Comparison of ENCODE assay signal across 21 mouse cellular contexts in the genomic region with DNA sequence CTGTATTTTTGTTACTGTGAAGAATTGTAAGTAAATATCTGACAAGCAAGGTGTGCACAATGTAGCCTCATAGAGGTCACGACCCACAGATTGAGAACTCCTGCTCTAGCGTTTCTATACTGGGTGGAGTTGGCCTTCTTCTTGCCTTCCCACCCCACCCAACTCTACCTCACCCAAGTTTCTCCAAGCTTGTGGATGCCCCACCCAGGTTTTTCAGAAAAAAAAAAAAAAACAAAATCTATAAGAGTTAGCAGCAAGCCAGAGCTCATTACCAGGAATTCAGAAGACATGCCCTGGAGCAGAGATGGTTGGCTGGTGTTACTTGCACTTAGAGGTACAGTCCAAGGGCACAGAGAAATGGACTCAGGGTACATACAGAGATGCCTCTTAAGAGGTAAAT. TPM values are rescaled to one million over a fixed set of nuclear protein-coding genes. Genes with fewer than 3 reads are reported as not detected.
DNase-seq lines count a peak whose midpoint lies in the region; ATAC-seq and TF ChIP-seq lines count a peak whose summit lies in the region.
"Had no signal": no experiment of that assay in that cellular context is flagged by ENCODE, and none has a peak within 500 bp of the region (broad histone marks: within the 10 kb centered on the region; RNA-seq: fewer than 3 reads in every experiment).

No protein-coding gene starts in this region.

- H3K9me3 ChIP-seq in heart, embryonic 11.5 days (replicated peaks; ENCODE audit: control insufficient read depth, low read length) = no peaks in the 10 kb centered on the region
- no peaks in the 10 kb centered on the region for H3K9me3 ChIP-seq in embryonic facial prominence, embryonic 10.5 days
- H3K9me3 ChIP-seq in limb, embryonic 15.5 days = no peaks in the 10 kb centered on the region
- no peaks in the 10 kb centered on the region for H3K9me3 ChIP-seq in liver, postnatal 0 days (ENCODE audit: low read length)
- no peaks in the 10 kb centered on the region for H3K9me3 ChIP-seq in hindbrain, embryonic 14.5 days (ENCODE audit: control insufficient read depth, low read length)
- H3K9me3 ChIP-seq: hindbrain, embryonic 15.5 days; neural tube, embryonic 12.5 days had no signal

- no peak overlapping the region for H3K9ac ChIP-seq in heart, embryonic 11.5 days (ENCODE audit: low read depth, low read length)
- H3K9ac ChIP-seq in limb, embryonic 15.5 days = no peak overlapping the region
- H3K9ac ChIP-seq in liver, postnatal 0 days (replicated peaks) = no peak overlapping the region
- H3K9ac ChIP-seq in hindbrain, embryonic 14.5 days = no peak overlapping the region
- H3K9ac ChIP-seq: hindbrain, embryonic 15.5 days; neural tube, embryonic 12.5 days had no signal

- no peak overlapping the region for H3K27ac ChIP-seq in heart, embryonic 11.5 days (ENCODE audit: low read depth, low read length)
- 0 out of 2 replicates have a peak overlapping the region, but pooled peaks have one; percentile 1 for H3K27ac ChIP-seq in embryonic facial prominence, embryonic 10.5 days (replicated peaks)
- peak overlapping the region; percentile 63; the same call in 1 of the 2 replicates for H3K27ac ChIP-seq in limb, embryonic 15.5 days
- peak overlapping the region; percentile 39; the same call in 1 of the 2 replicates for H3K27ac ChIP-seq in liver, postnatal 0 days (ENCODE audit: low read depth)
- H3K27ac ChIP-seq in hindbrain, embryonic 14.5 days = no peak overlapping the region
- H3K27ac ChIP-seq: hindbrain, embryonic 15.5 days; neural tube, embryonic 12.5 days had no signal

- H3K27me3 ChIP-seq in heart, embryonic 11.5 days (ENCODE audit: control insufficient read depth, insufficient read depth, low read length) = no peaks in the 10 kb centered on the region
- 0 out of 2 replicates have a peak, but pooled peaks cover 5% of the 10 kb centered on the region for H3K27me3 ChIP-seq in embryonic facial prominence, embryonic 10.5 days (replicated peaks; ENCODE audit: low read depth, poor library complexity, severe bottlenecking)
- H3K27me3 ChIP-seq in limb, embryonic 15.5 days = no peaks in the 10 kb centered on the region
- no peaks in the 10 kb centered on the region for H3K27me3 ChIP-seq in liver, postnatal 0 days (ENCODE audit: insufficient read depth, low read length)
- no peaks in the 10 kb centered on the region for H3K27me3 ChIP-seq in hindbrain, embryonic 14.5 days (ENCODE audit: control insufficient read depth, insufficient read depth, low read length)
- H3K27me3 ChIP-seq: hindbrain, embryonic 15.5 days; neural tube, embryonic 12.5 days had no signal

- DNase-seq in heart, postnatal 25 days (ENCODE audit: low spot score) = no peak
- no peak for DNase-seq in embryonic facial prominence, embryonic 10.5 days (ENCODE audit: low spot score)
- no peak for DNase-seq in liver, postnatal 0 days
- DNase-seq in urinary bladder, adult 18-20 months (ENCODE audit: low spot score in 2 of 2) = no peak
- no peak for DNase-seq in hindbrain, embryonic 14.5 days (ENCODE audit: low spot score)
- DNase-seq in testis, postnatal 10 days (ENCODE audit: low spot score) = no peak
- DNase-seq: cerebellum, postnatal 25 days; heart, postnatal 14 days; kidney, postnatal 14 days; right cerebral cortex, postnatal 25 days had no signal

- intact Hi-C loops in heart, postnatal 25 days (cut with DNase I) = no loop called here

- peaks cover 7% of the 10 kb centered on the region for H3K4me1 ChIP-seq in heart, embryonic 11.5 days (ENCODE audit: control insufficient read depth, insufficient read depth, low read length)
- peaks cover 15% of the 10 kb centered on the region for H3K4me1 ChIP-seq in embryonic facial prominence, embryonic 10.5 days
- H3K4me1 ChIP-seq in limb, embryonic 15.5 days = peaks cover 23% of the 10 kb centered on the region; the same call in 1 of the 2 replicates
- H3K4me1 ChIP-seq in liver, postnatal 0 days (ENCODE audit: insufficient read depth) = peaks cover 41% of the 10 kb centered on the region
- no peaks in the 10 kb centered on the region for H3K4me1 ChIP-seq in hindbrain, embryonic 14.5 days (replicated peaks; ENCODE audit: control insufficient read depth, insufficient read depth, low read length)
- H3K4me1 ChIP-seq: hindbrain, embryonic 15.5 days; neural tube, embryonic 12.5 days had no signal

- peak overlapping the region; percentile 8; the same call in 1 of the 2 replicates for H3K4me2 ChIP-seq in heart, embryonic 11.5 days
- no peak overlapping the region for H3K4me2 ChIP-seq in limb, embryonic 15.5 days
- peak overlapping the region; percentile 40 for H3K4me2 ChIP-seq in liver, postnatal 0 days (ENCODE audit: low read depth, low read length)
- H3K4me2 ChIP-seq in hindbrain, embryonic 14.5 days (replicated peaks) = no peak overlapping the region
- H3K4me2 ChIP-seq: hindbrain, embryonic 15.5 days; neural tube, embryonic 12.5 days had no signal

- 0 out of 2 replicates have a peak, but pooled peaks have one; percentile 9 for TF ChIP-seq EP300 in liver, postnatal 0 days (IDR thresholded peaks at IDR 0.05; ENCODE audit: low read depth)

- H3K4me3 ChIP-seq in heart, embryonic 11.5 days (ENCODE audit: low read depth, low read length) = no peak overlapping the region
- H3K4me3 ChIP-seq in embryonic facial prominence, embryonic 10.5 days = no peak overlapping the region
- H3K4me3 ChIP-seq in limb, embryonic 15.5 days = no peak overlapping the region
- H3K4me3 ChIP-seq in liver, postnatal 0 days (ENCODE audit: low read depth, low read length) = no peak overlapping the region
- H3K4me3 ChIP-seq in hindbrain, embryonic 14.5 days (replicated peaks; ENCODE audit: low read length) = no peak overlapping the region
- H3K4me3 ChIP-seq: hindbrain, embryonic 15.5 days; neural tube, embryonic 12.5 days had no signal

- H3K36me3 ChIP-seq in heart, embryonic 11.5 days (ENCODE audit: control insufficient read depth, insufficient read depth, low read length) = no peaks in the 10 kb centered on the region
- H3K36me3 ChIP-seq in embryonic facial prominence, embryonic 10.5 days (replicated peaks) = no peaks in the 10 kb centered on the region
- H3K36me3 ChIP-seq in limb, embryonic 15.5 days = no peaks in the 10 kb centered on the region
- H3K36me3 ChIP-seq in liver, postnatal 0 days (replicated peaks; ENCODE audit: insufficient read depth, low read length) = no peaks in the 10 kb centered on the region
- no peaks in the 10 kb centered on the region for H3K36me3 ChIP-seq in hindbrain, embryonic 14.5 days (replicated peaks; ENCODE audit: control insufficient read depth, insufficient read depth)
- H3K36me3 ChIP-seq: hindbrain, embryonic 15.5 days; neural tube, embryonic 12.5 days had no signal

- no peak for ATAC-seq in heart, embryonic 11.5 days (replicated peaks; ENCODE audit: insufficient number of reproducible peaks, low FRiP score, low TSS enrichment)
- no peak for ATAC-seq in limb, embryonic 15.5 days (ENCODE audit: insufficient number of reproducible peaks, low FRiP score, low TSS enrichment, low read depth)
- ATAC-seq in liver, postnatal 0 days = peak; percentile 28
- ATAC-seq in hindbrain, embryonic 14.5 days (ENCODE audit: low FRiP score) = no peak
- ATAC-seq: activated CD4-positive, CD25-positive, alpha-beta regulatory T cell, adult 4 months; intestine, postnatal 0 days had no signal

- 65% methylated on average over 2 of the region's 2 CpGs for WGBS in heart, embryonic 11.5 days (ENCODE audit: insufficient replicate concordance)
- WGBS in embryonic facial prominence, embryonic 10.5 days = 67% methylated on average over 2 of the region's 2 CpGs
- WGBS in limb, embryonic 15.5 days = 61% methylated on average over 2 of the region's 2 CpGs
- 48% methylated on average over 2 of the region's 2 CpGs for WGBS in liver, postnatal 0 days (ENCODE audit: insufficient replicate concordance)
- 84% methylated on average over 2 of the region's 2 CpGs for WGBS in hindbrain, embryonic 14.5 days

- TF ChIP-seq CTCF in liver, postnatal 0 days (IDR thresholded peaks at IDR 0.05; ENCODE audit: low read depth) = no peak

RNA-seq across cellular contexts. Expression of gene Aqp3, which starts 8.3 kb away (rescaled TPM):
- polyA plus RNA-seq in heart, embryonic 11.5 days (2014; fragmentation: Nextera tagmentation; extraction: Ambion mirVana) = 3.7 and 7.3 TPM in 2 replicates
- total RNA-seq in heart, postnatal 25 days (2021) = not detected
- 2.9 and 4.5 TPM in 2 replicates for polyA plus RNA-seq in embryonic facial prominence, embryonic 10.5 days (2016; fragmentation: Nextera tagmentation; extraction: Ambion mirVana)
- 82.8 and 104 TPM in 2 replicates for polyA plus RNA-seq in limb, embryonic 15.5 days (2015; fragmentation: Nextera tagmentation; extraction: Ambion mirVana)
- 7.3 and 10.7 TPM in 2 replicates for polyA plus RNA-seq in liver, postnatal 0 days (2015; fragmentation: Nextera tagmentation; extraction: Ambion mirVana)
- 0.17 TPM in 1 of 2 replicates, not detected in the other for polyA plus RNA-seq in hindbrain, embryonic 14.5 days (2014; fragmentation: Nextera tagmentation; extraction: Ambion mirVana)
- total RNA-seq: gastrocnemius, adult 8-10 months; layer of hippocampus, adult 8-10 months; left cerebral cortex, adult 8-10 months; liver, adult 2 months had no signal
- polyA plus RNA-seq: liver, adult 2 months had no signal

RNA-seq across cellular contexts. Expression of gene Nol6, which starts 34.5 kb away (rescaled TPM):
- 13.5 and 17.1 TPM in 2 replicates for polyA plus RNA-seq in heart, embryonic 11.5 days (2014; fragmentation: Nextera tagmentation; extraction: Ambion mirVana)
- 10 to 100 TPM; 14.5 to 15.3 TPM for total RNA-seq in heart, postnatal 25 days (2021)
- polyA plus RNA-seq in embryonic facial prominence, embryonic 10.5 days (2016; fragmentation: Nextera tagmentation; extraction: Ambion mirVana) = 34.5 and 36.8 TPM in 2 replicates
- 26.5 and 27.1 TPM in 2 replicates for polyA plus RNA-seq in limb, embryonic 15.5 days (2015; fragmentation: Nextera tagmentation; extraction: Ambion mirVana)
- 4.3 and 4.7 TPM in 2 replicates for polyA plus RNA-seq in liver, postnatal 0 days (2015; fragmentation: Nextera tagmentation; extraction: Ambion mirVana)
- 38.4 and 41.5 TPM in 2 replicates for polyA plus RNA-seq in hindbrain, embryonic 14.5 days (2014; fragmentation: Nextera tagmentation; extraction: Ambion mirVana)

RNA-seq across cellular contexts. Expression of gene Aqp7, which starts 41.8 kb away (rescaled TPM):
- polyA plus RNA-seq in heart, embryonic 11.5 days (2014; fragmentation: Nextera tagmentation; extraction: Ambion mirVana) = 0.14 and 0.20 TPM in 2 replicates
- total RNA-seq in heart, postnatal 25 days (2021) = 10 to 100 TPM; 31.8 to 33.7 TPM
- 0.06 TPM in 1 of 2 replicates, not detected in the other for polyA plus RNA-seq in embryonic facial prominence, embryonic 10.5 days (2016; fragmentation: Nextera tagmentation; extraction: Ambion mirVana)
- polyA plus RNA-seq in limb, embryonic 15.5 days (2015; fragmentation: Nextera tagmentation; extraction: Ambion mirVana) = 0.24 and 0.55 TPM in 2 replicates
- 2.1 and 2.3 TPM in 2 replicates for polyA plus RNA-seq in liver, postnatal 0 days (2015; fragmentation: Nextera tagmentation; extraction: Ambion mirVana)
- not detected in 2 replicates for polyA plus RNA-seq in hindbrain, embryonic 14.5 days (2014; fragmentation: Nextera tagmentation; extraction: Ambion mirVana)
- total RNA-seq: layer of hippocampus, adult 8-10 months; left cerebral cortex, adult 8-10 months; monocyte, adult 5-6 weeks had no signal
- polyA plus RNA-seq: hindbrain, embryonic 15.5 days; neural tube, embryonic 12.5 days had no signal

RNA-seq across cellular contexts. Expression of gene Ube2r2, which starts 45.8 kb away (rescaled TPM):
- 75.0 and 75.7 TPM in 2 replicates for polyA plus RNA-seq in heart, embryonic 11.5 days (2014; fragmentation: Nextera tagmentation; extraction: Ambion mirVana)
- total RNA-seq in heart, postnatal 25 days (2021) = 100 to 1,000 TPM; 121 to 131 TPM
- polyA plus RNA-seq in embryonic facial prominence, embryonic 10.5 days (2016; fragmentation: Nextera tagmentation; extraction: Ambion mirVana) = 95.7 and 96.7 TPM in 2 replicates
- polyA plus RNA-seq in limb, embryonic 15.5 days (2015; fragmentation: Nextera tagmentation; extraction: Ambion mirVana) = 71.2 and 75.0 TPM in 2 replicates
- polyA plus RNA-seq in liver, postnatal 0 days (2015; fragmentation: Nextera tagmentation; extraction: Ambion mirVana) = 39.4 and 43.9 TPM in 2 replicates
- polyA plus RNA-seq in hindbrain, embryonic 14.5 days (2014; fragmentation: Nextera tagmentation; extraction: Ambion mirVana) = 68.5 and 68.7 TPM in 2 replicates

Comparison
In these comparisons a context has a peak if more than half of its experiments do, and no peak if none do; other contexts are left out.
1. H3K27ac ChIP-seq: peak in embryonic facial prominence, embryonic 10.5 days (single experiment), limb, embryonic 15.5 days (single experiment) and liver, postnatal 0 days (single experiment); none in heart, embryonic 11.5 days (single experiment) and hindbrain, embryonic 14.5 days (single experiment).
2. H3K4me2 ChIP-seq: peak in heart, embryonic 11.5 days (single experiment) and liver, postnatal 0 days (single experiment); none in limb, embryonic 15.5 days (single experiment) and hindbrain, embryonic 14.5 days (single experiment).